Mouse (Mus musculus) megakaryocyte progenitor cell, adult 5-6 weeks (primary cell): Measurements from ENCODE around the gene Map7d2. TPM values are rescaled to one million over a fixed set of nuclear protein-coding genes. Genes with fewer than 3 reads are reported as not detected.

Source experiments
- ATAC-seq: replicated peaks from 2 replicates; pipeline ENCODE4 v1.8.0; 2016; ENCODE audit warnings: mild to moderate bottlenecking, moderate TSS enrichment, inconsistent platforms; ENCODE audit not compliant: poor library complexity
- total RNA-seq, 2 experiments: library from RNA; stranded (forward) in 1 of 2; stranded (reverse) in 1 of 2; fragments of 157-497, 149-512 nt in 1 of 2; fragments of 200-1000 nt in 1 of 2; gene quantifications; 2 replicates each; pipeline versions ENCODE4 v1.2.3 to v1.2.4; 2015 to 2017

Map7d2 gene
- total RNA-seq, 2 experiments from 2014 or later = 0.12 TPM; not detected in 1

DNA sequence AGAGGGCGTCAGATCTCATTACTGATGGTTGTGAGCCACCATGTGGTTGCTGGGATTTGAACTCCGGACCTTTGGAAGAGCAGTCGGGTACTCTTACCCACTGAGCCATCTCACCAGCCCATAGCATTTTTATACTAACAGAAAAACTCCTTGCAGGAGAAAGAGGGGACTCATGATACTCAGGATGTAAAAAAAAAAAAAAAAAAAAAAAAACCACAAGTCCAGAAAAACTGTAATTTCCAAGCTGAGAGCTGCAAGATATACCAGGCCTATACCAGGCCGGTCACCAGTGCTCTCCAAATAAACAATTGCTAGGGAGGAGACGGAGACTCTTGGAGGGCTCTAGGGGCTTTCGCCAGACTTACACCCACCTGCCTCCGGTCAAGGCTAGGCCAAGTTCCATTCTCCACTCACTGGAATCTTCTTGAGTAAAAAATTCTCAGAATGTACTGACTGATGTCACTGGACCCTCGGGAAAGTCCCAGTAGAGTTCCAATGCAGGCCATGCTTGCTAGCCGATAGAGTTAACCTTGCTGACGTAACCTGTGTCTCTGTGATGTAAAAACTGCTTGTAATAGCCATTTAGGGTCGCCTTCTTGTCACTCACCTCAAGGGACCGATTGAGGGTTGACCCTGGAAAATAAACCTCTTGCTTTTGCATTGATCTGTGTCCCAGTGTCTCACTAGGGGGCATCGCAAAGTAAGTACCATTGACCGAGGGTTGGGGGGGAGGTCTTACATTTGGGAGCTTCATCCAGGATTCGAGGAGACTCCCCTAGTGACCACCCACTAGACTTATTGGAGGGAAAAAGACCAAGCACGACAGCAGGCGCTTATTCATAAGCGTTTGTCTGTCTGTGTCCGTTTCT is 95.7 kb downstream of the Map7d2 start:
- ATAC-seq = 0 out of 2 replicates have a peak, but pooled peaks have one; percentile 3

DNA sequence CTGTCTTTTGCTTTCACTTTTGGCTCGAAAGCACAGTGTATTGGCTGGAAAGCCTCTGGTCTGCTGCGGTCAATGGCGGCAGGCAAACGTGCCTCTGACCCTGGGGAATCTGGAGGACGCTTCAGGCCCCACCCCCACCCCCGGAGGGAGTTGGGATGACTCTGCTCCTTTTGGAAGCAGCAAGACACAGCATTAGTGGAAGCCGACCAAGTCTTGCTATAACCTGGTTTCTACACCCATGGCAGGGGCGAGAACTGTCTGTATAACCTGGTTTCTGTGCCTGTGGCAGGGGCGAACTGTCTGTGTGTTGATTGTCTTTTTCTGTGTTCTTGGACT is 96.3 kb downstream of the Map7d2 start:
- 0 out of 2 replicates have a peak, but pooled peaks have one; percentile 2 for ATAC-seq

DNA sequence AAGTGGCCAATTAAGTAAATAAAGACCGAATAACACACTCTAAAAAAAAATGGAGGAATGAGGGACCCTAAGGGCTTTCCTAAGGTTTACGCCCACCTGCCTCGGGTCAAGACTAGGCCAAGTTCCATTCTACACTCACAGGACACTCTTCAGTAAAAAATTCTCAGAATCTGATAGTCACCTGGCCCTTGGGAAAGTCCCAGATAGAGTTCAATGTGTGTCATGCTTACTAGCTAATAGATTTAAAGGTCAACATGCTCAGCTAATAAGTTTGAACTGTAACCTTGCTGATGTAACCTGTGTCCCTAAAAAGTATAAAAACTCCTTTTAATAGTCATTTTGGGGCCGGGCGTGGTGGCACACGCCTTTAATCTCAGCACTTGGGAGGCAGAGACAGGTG is 101.2 kb downstream of the Map7d2 start:
- ATAC-seq = no peak

DNA sequence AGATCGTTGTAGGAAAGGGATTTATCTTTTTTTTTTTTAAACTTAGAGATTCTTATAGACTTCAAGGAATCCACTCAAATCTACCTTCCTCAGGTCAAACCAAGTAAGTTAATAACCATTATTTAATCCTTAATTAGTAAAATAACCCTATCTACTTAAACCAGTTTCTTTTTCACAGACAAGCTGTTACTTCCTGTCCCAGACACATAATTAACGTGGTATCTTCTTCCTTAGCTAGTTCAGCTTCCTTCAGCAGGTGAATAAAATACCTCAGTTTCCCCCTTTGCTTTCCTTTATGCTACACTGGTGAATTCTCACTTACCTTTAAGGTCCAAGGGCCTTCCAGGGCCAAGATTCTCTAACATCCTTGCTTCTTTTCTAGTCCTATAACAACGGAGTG is 107.4 kb downstream of the Map7d2 start:
- ATAC-seq = no peak

DNA sequence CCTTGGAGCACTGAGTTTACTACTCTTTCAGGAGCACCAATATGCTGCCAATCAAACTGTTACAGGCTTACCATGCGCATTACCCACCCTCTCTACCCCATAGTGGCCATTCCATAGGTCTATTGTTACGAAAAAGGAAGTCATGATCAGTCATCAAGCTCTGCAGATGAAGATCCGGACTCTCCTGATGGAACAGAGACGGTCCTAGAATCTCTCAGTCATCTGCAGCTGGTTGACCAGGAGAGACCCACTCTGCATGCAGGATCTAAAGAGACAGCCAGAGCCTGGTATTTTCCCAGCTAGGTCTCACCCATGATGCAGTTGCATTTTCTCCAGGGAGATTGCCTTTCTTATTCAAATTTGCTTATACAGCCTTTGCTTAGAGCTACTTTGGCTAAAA is 108.3 kb downstream of the Map7d2 start:
- no peak for ATAC-seq

DNA sequence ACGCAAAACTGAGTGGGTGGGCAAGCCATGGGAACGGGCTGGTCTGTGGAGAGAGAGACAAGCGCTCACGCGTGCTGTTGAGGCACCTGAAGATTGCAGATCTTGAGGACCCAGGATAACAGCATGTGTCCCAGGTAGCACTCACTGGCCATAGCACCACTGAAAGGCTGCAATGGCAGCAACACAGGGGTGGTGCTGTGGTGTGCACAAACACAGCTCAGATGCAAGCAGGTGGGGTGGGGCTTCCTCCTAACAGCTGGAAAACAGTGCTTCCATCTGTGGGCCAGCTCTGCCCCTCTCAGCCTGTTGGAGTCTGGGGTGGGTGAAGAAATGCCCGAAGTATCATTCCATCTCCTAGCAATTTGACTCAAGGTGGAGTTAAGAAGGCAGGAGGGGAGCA is 112.0 kb downstream of the Map7d2 start, which contains the start of gene Bclaf3:
Bclaf3 (plus strand) TSS at position 301 of the 400 bp plus-strand sequence.
- ATAC-seq = no peak

DNA sequence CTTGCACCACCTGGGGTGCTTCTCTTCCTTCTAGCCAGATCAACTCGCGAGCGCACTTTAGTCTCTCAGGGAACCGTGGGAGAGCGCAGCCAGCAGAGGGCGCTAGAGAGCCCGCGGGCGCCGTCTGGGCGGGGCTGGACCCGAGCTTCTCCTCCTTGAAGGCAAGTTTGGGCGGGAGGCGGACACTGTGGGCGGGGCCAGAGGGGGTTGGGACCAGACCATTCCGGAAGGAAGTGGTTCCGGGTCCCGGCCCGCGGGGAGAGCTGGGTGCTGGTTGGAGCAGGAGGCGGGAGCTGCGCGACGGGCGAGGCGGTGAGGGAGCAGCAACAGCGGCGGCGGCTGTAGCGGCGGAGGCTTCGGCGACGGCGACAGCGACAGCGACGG is 118.0 kb downstream of the Map7d2 start:
- peak; percentile 96 for ATAC-seq

DNA sequence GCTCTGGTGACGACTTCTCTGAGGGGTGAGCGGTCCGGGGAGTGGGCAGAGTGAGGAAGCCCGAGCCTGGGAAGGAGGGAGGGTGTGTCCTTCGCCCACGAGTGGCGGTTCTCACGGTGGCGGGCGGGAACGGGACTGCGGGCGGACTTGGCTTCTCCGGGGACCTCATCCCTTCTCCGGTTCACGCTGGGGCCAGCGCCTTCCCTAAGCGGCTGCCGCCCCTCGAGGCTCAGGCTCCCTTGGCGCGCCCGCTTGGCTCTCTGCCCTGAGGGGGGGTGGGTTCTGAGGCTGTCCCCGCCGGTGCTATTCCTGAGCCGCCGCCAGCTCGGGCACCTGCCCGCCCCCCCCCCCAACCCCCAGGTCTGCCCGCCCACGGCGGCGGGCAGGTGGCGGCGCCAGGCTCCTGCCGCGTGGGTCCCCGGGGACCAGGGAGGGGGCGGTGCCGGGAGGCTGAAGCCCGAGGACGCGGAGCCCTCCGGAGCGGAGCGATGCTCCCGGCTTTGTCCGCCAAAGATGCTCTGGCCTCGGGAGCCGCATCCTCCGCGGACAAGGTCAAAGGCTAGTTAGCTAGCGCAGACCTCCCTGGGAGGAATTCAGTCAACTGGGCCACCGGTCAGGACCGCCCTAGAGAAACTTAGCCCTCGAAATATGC is 118.6 kb downstream of the Map7d2 start:
- ATAC-seq = 0 out of 2 replicates have a peak, but pooled peaks have one; percentile 20

DNA sequence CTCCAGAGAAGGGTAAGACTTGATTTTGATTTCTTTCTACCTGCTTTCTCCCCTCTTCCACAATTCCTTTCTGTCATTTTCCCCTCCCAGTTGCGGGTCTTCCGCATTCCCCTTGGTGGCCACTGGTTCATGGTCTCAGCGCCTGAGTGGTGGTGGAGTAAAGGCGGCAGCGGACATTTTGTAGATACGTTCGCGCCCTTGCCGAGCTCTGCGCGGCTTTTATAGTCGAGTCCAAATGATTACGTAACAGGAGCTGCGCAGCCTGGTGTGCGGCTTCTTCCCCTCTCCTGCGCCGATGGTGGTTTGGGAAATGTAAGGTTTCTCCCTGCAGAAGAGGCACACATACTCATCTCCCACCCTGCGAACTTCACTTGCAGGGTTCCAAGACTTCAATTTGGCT is 127.6 kb downstream of the Map7d2 start:
- no peak for ATAC-seq

DNA sequence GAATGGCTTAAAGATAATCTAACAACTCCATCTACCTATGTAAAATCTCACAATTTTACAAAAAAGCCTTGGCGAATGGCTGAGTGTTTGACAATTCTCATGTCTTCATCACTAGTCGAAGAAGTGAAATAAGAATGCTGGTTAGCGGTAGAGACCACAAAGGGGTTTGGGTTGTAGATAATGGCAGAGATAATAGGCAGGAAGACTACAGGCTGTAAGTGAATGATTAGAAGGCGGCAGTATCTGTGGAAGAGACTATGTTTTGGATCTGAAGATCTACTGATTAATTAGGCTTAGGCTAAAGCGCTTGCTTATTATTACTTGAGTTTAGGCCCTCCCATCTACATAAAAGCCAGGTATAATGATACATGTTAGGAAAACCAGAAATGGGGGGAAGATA is 132.7 kb downstream of the Map7d2 start:
- peak; percentile 71 for ATAC-seq

Other genes with a start within 250 kb of the Map7d2 start
- 60.2 and 64.4 TPM in 2 replicates for gene Rps6ka3, start 204.3 kb upstream of the Map7d2 start, total RNA-seq (2015)
- gene Rps6ka3, start 204.3 kb upstream of the Map7d2 start, total RNA-seq (2017) = 28.0 and 35.8 TPM in 2 replicates
- 50.1 and 54.5 TPM in 2 replicates for gene Eif1ax, start 42.4 kb upstream of the Map7d2 start, total RNA-seq (2015)
- gene Eif1ax, start 42.4 kb upstream of the Map7d2 start, total RNA-seq (2017) = 48.6 and 50.9 TPM in 2 replicates
- 30.9 and 33.1 TPM in 2 replicates for gene Bclaf3, start 112.1 kb downstream of the Map7d2 start, total RNA-seq (2015)
- gene Bclaf3, start 112.1 kb downstream of the Map7d2 start, total RNA-seq (2017) = 24.5 and 38.6 TPM in 2 replicates
- 92.6 and 99.8 TPM in 2 replicates for gene Sh3kbp1, start 212.7 kb downstream of the Map7d2 start, total RNA-seq (2015)
- gene Sh3kbp1, start 212.7 kb downstream of the Map7d2 start, total RNA-seq (2017) = 105 and 107 TPM in 2 replicates